Mouse (Mus musculus) hindbrain, embryonic 11.5 days (tissue): Measurements from ENCODE around the gene Hs3st4. TPM values are rescaled to one million over a fixed set of nuclear protein-coding genes. Genes with fewer than 3 reads are reported as not detected.

Experiments
- ATAC-seq: fragments of 200-750 bp; cut with Nextera tagmentation; 2 replicates; pipeline ENCODE4 v1.8.0; 2017; ENCODE audit warnings: mild to moderate bottlenecking, moderate TSS enrichment, moderate library complexity; ENCODE audit not compliant: low FRiP score
- DNase-seq: peaks from one replicate; pipeline ENCODE4 v3.0.0-alpha.2; 2015; ENCODE audit warnings: low spot score
- H3K27ac ChIP-seq: fragments of 300-500 bp; sonication (generic); 2 replicates; pipeline ENCODE4 v1.5.1; 2014; ENCODE audit warnings: mild to moderate bottlenecking, low read depth, low read length
- H3K27me3 ChIP-seq: fragments of 300-500 bp; sonication (generic); 2 replicates; pipeline ENCODE4 v1.6.1; 2014; ENCODE audit warnings: mild to moderate bottlenecking, low read length, moderate library complexity, mixed read lengths; ENCODE audit not compliant: control insufficient read depth, insufficient read depth
- H3K36me3 ChIP-seq: fragments of 300-500 bp; sonication (generic); 2 replicates; pipeline ENCODE4 v1.6.1; 2014; ENCODE audit warnings: mild to moderate bottlenecking, low read length, moderate library complexity, mixed read lengths; ENCODE audit not compliant: control insufficient read depth, insufficient read depth
- H3K4me1 ChIP-seq: fragments of 300-500 bp; sonication (generic); replicated peaks from 2 replicates; pipeline ENCODE4 v1.6.1; 2014; ENCODE audit warnings: low read length, mixed read lengths; ENCODE audit not compliant: control insufficient read depth, insufficient read depth
- H3K4me2 ChIP-seq: fragments of 300-500 bp; sonication (generic); replicated peaks from 2 replicates; pipeline ENCODE4 v1.6.1; 2014; ENCODE audit warnings: mild to moderate bottlenecking, low read depth, low read length
- H3K4me3 ChIP-seq: fragments of 300-500 bp; sonication (generic); 2 replicates; pipeline ENCODE4 v1.5.1; 2014; ENCODE audit warnings: low read depth, low read length
- H3K9ac ChIP-seq: fragments of 300-500 bp; sonication (generic); 2 replicates; pipeline ENCODE4 v1.6.1; 2014; ENCODE audit warnings: low read depth, low read length
- H3K9me3 ChIP-seq: fragments of 300-500 bp; sonication (generic); 2 replicates; pipeline ENCODE4 v1.6.1; 2016; ENCODE audit warnings: low read length; ENCODE audit not compliant: control insufficient read depth
- WGBS: fragments of 180-500 bp; shearing (Covaris S2); extraction: QIAGEN DNeasy Blood & Tissue Kit; methylation state at CpG from one replicate; pipeline ENCODE4 v1.1.7; 2014; 5-methylcytosine and 5-hydroxymethylcytosine counted together
- polyA plus RNA-seq: library from polyadenylated mRNA; unstranded; fragments of >200 nt; fragmentation: Nextera tagmentation; extraction: Ambion mirVana; gene quantifications from 2 replicates; pipeline ENCODE4 v1.2.1, GENCODE M21; 2014

Hs3st4 gene
- polyA plus RNA-seq, 1 experiment from 2014 or later, result 0.43 TPM

DNA sequence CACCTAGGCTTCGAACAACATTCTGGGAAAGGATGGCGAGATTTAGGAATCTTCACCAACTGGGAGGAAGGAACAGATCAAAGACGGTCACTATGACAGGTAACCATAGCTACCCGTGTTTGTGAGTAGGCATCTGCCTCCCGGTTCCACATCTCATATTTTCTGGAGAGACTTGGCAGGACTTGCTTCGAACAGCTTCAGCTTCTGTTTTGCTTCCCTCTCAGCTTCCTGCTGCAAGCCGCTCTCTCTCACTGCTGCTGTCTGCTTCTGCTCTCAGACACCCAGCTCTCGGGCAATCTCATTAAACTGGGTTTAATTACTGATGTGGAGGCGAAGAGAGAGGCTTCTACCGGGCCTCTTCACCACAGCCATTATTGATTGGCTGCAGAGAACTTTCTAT lies 237.9 kb downstream of the Hs3st4 start:
- Histone ChIP-seq H3K4me3 (no peak overlapping the region), H3K4me2 (no peak overlapping the region), H3K4me1 (no peaks in the 10 kb centered on the region), H3K27me3 (no peaks in the 10 kb centered on the region), H3K9me3 (no peaks in the 10 kb centered on the region), H3K36me3 (no peaks in the 10 kb centered on the region), H3K9ac (no peak overlapping the region), H3K27ac (no peak overlapping the region)
- 82% methylated on average over 10 of the region's 10 CpGs for WGBS
- DNase-seq (no peak), ATAC-seq (no peak)

DNA sequence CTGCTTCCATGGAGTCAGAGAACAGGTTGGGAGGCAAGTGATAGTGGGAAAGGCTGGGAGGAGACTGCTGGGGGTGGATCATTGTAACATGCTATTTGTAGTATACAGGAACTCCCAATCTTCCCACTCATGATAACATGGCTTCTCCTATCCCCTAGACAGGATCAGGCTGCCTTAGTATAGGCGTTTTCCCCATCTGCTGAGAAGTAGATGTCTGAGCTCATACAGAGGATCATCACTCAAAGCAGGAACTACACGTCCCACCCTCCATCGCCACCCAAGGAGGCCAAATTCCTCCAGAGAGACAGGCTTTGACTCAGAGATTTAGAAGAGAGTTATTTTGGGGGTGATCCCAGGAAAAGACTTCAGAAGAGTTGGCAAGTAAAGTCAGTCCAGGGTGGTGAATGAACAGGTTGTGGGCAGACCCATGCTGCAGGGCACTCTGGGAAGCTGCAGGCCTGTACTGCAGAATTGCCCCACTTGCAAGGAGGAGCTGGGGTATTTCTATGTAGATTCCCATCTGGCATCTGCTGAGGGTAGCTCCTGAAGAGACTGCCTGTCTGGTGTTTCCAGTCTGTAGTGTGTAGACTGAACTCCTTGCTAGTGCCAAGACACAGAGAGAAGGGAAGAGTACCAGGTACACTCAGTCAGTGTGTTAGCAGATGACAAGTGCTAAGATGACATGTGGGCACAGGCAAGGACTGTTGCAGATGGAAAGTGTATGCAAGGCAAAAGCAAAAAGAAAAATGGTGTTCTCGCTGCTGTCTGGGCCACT lies 255.4 kb downstream of the Hs3st4 start:
- H3K9ac ChIP-seq, result no peak overlapping the region
- ATAC-seq (no peak), DNase-seq (no peak)
- 86% methylated on average over 4 of the region's 4 CpGs for WGBS
- H3K4me2 ChIP-seq, result no peak overlapping the region
- no peaks in the 10 kb centered on the region; the same call in 1 of the 2 replicates for H3K27me3 ChIP-seq
- no peak overlapping the region for H3K27ac ChIP-seq
- no peaks in the 10 kb centered on the region for H3K9me3 ChIP-seq
- no peak overlapping the region for H3K4me3 ChIP-seq
- no peaks in the 10 kb centered on the region for H3K4me1 ChIP-seq
- no peaks in the 10 kb centered on the region for H3K36me3 ChIP-seq

DNA sequence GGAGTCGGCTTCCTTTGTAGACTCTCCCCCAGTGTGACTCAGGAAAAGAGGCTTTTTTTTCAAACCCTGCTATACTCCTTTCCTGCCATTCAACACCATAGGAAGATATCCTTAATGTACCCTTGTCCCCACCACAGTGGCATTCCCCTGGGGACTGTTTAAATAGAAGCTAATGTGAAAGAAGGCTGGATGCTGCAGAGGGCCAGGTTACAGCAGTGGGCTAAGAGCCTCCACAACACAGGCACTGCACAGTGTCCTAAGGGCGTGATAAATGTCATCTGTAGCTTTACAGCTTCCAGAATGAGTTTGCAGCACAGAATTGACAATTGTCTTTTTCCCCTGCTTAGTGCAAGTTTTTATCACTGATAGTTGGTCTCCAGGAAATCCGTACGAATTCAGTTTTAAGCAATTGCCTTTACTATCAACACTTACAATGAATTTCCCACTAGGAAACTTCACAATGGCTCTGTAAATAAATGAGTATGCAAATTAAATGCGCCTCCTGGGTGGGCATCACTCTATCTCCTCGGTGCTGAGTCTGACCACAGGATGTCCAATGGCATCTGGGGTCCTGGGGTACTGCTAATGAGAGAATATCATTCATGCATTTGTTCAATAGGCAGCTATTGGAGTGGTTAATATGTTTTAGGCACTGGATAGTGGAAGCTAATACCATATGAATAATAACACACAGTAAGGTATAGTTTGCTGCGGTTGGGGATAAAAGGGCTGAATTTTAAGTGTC lies 257.4 kb downstream of the Hs3st4 start:
- 26% methylated on average over 7 of the region's 7 CpGs for WGBS
- Histone ChIP-seq H3K4me3 (no peak overlapping the region), H3K36me3 (no peaks in the 10 kb centered on the region), H3K27ac (no peak overlapping the region), H3K9me3 (no peaks in the 10 kb centered on the region), H3K4me1 (no peaks in the 10 kb centered on the region), H3K4me2 (no peak overlapping the region), H3K27me3 (no peaks in the 10 kb centered on the region; the same call in 1 of the 2 replicates), H3K9ac (no peak overlapping the region)
- DNase-seq, result peak; percentile 18
- ATAC-seq, result peak; percentile 79

DNA sequence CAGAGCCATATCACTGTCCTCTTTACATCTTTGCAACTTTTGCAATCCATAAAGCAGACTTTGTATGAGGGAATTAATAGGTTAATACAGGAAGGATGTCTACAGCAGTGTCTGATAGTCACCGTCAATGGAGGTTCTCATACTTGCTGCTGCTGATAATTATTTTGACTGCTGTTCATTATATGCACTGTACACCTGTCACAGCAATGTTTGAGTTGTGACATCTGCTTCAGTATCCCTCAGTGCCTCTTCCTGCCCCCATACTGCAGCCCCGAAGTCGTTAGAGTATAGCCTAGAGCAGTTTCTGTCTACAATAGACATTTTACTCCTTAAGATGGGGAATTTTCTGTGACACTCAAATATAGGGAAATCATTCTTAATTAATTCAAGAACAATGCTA lies 267.2 kb downstream of the Hs3st4 start:
- no peak for ATAC-seq

DNA sequence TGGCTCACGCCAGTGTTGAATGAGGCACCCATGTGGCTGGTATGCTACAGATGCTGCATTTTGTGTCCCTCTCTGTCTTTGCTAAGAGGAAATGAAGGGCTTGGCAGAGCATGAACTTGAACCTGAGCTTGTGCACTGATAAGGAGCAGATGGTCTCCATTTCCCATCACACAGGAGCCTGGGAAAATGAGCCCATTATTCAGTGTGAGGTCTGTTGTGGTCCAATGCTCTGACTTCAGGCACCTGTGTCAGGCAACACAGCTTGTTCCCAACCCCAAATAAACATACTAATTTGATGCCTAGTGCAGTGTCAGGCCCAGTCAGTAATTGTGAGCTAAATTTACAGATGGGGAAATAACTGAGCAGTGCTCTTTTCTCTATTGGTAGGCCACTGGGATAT lies 267.9 kb downstream of the Hs3st4 start:
- Histone ChIP-seq H3K4me1 (no peaks in the 10 kb centered on the region), H3K36me3 (no peaks in the 10 kb centered on the region), H3K9ac (no peak overlapping the region), H3K4me2 (no peak overlapping the region), H3K27ac (no peak overlapping the region), H3K9me3 (no peaks in the 10 kb centered on the region), H3K4me3 (no peak overlapping the region), H3K27me3 (no peaks in the 10 kb centered on the region)
- ATAC-seq (no peak), DNase-seq (no peak)
- WGBS, result 87% methylated on average over 1 of the region's 1 CpGs

More for the DNA sequence above, 267.2 kb downstream of the Hs3st4 start:
- Histone ChIP-seq H3K9me3 (no peaks in the 10 kb centered on the region), H3K9ac (no peak overlapping the region), H3K27me3 (no peaks in the 10 kb centered on the region), H3K4me1 (no peaks in the 10 kb centered on the region), H3K4me2 (no peak overlapping the region), H3K27ac (no peak overlapping the region), H3K4me3 (no peak overlapping the region), H3K36me3 (no peaks in the 10 kb centered on the region)
- DNase-seq, result no peak
- 84% methylated on average over 3 of the region's 3 CpGs for WGBS

DNA sequence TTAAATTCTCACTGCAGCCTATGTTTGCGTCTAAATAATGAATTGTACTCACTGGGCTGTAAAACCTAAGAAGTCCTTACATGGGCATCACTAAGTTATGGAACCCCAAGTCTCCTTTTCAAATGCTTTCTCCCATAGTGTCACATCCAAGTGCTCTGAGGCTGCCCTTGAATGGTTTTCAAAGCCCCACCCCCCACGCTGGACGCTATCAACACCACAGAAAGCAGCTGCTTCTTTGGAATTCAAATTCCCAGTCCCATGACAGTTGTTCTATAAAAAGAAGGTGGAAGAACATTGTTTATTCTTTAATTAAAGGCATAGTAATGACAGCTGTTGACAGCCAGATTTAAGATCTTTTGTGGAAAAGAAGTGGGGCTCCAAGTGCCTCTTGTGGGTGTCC lies 275.8 kb downstream of the Hs3st4 start:
- 57% methylated on average over 3 of the region's 3 CpGs for WGBS
- H3K36me3 ChIP-seq, result no peaks in the 10 kb centered on the region
- H3K4me2 ChIP-seq, result no peak overlapping the region
- ATAC-seq (no peak), DNase-seq (peak; percentile 12)
- H3K4me1 ChIP-seq, result no peaks in the 10 kb centered on the region
- H3K27ac ChIP-seq, result no peak overlapping the region
- no peaks in the 10 kb centered on the region for H3K27me3 ChIP-seq
- no peaks in the 10 kb centered on the region for H3K9me3 ChIP-seq
- H3K9ac ChIP-seq, result no peak overlapping the region
- H3K4me3 ChIP-seq, result no peak overlapping the region

DNA sequence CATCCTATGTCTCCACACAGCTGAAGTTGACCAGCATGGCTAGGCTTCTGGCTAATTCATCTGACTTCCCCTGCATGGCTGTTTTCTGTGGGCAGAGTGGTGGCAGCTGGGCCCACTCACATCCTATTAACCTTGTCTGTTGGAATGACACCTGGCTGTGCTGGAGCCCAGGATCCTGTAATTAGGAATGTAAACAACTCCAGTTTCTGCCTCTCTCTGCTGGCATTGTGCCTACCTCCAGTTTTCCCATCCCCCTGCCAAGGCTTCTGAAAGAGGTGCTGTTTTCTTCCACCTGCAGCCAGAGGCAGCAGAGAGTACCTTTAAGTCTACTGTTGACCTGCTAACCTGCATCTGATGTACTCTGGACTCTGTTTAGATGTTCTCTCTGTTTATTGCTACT lies 288.1 kb downstream of the Hs3st4 start:
- no peak for ATAC-seq
- Histone ChIP-seq H3K27ac (no peak overlapping the region), H3K36me3 (no peaks in the 10 kb centered on the region), H3K27me3 (no peaks in the 10 kb centered on the region), H3K9ac (no peak overlapping the region), H3K4me3 (no peak overlapping the region), H3K4me1 (no peaks in the 10 kb centered on the region), H3K4me2 (no peak overlapping the region), H3K9me3 (no peaks in the 10 kb centered on the region)
- no peak for DNase-seq

DNA sequence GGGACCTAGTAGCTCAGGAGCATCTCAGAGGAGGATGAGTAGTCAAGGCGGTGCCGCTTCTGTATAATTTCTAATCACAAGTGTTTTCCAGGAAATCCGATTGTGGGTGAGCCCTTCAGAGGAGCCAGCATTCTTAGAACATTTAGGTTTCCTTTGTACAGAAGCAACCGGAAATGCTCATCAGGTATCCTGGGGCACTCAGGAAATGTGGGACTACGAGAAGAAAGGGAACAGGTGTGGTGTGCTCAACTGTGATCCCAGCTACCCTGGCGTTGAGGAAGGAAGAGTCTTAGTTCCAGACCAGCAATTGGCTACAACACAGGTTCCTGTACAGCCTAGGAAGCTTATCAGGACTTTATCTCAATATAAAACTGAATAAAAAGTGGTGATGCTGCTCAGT lies 307.2 kb downstream of the Hs3st4 start:
- Histone ChIP-seq H3K4me1 (no peaks in the 10 kb centered on the region), H3K27me3 (no peaks in the 10 kb centered on the region), H3K9ac (no peak overlapping the region), H3K27ac (no peak overlapping the region), H3K36me3 (no peaks in the 10 kb centered on the region), H3K4me2 (no peak overlapping the region), H3K4me3 (no peak overlapping the region), H3K9me3 (no peaks in the 10 kb centered on the region)
- ATAC-seq, result no peak
- DNase-seq, result no peak
- WGBS, result 83% methylated on average over 6 of the region's 6 CpGs

DNA sequence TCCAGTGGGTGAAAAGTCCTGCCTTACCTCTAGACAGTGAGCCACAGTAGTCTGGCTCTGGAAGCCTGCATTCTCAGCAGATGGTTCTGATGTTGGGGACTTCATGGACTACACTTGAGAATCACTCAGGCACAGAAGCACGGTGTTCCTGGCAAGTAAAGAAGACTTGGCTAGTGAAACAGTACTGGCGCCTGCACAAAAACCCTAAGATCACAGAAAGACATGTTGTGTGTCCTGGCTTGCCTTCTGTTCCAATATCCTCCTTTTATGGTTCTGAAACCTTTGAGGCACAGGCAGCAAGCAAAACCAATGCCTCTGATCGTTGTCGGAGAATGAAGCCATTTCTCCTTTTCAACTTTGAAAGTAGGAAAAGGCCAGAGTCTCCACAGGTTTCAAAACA lies 336.8 kb downstream of the Hs3st4 start:
- DNase-seq, result no peak
- no peaks in the 10 kb centered on the region for H3K36me3 ChIP-seq
- no peaks in the 10 kb centered on the region for H3K9me3 ChIP-seq
- no peak for ATAC-seq
- H3K27me3 ChIP-seq, result no peaks in the 10 kb centered on the region
- no peak overlapping the region for H3K4me2 ChIP-seq
- H3K4me1 ChIP-seq, result no peaks in the 10 kb centered on the region
- 94% methylated on average over 4 of the region's 4 CpGs for WGBS
- H3K27ac ChIP-seq, result no peak overlapping the region
- no peak overlapping the region for H3K4me3 ChIP-seq
- H3K9ac ChIP-seq, result no peak overlapping the region
